Mouse (Mus musculus) limb, embryonic 13.5 days (tissue): ENCODE data around the gene Hexb. TPM values are rescaled to one million over a fixed set of nuclear protein-coding genes. Genes with fewer than 3 reads are reported as not detected.
A peak's percentile ranks its signal among the peaks of the same experiment; 100 is the strongest.

Experiments used
- ATAC-seq: fragments of 200-750 bp; cut with Nextera tagmentation; 2 replicates; pipeline ENCODE4 v1.8.0; 2017; ENCODE audit warnings: low read depth, moderate number of reproducible peaks, moderate TSS enrichment; ENCODE audit not compliant: low FRiP score
- H3K27ac ChIP-seq: fragments of 300-500 bp; sonication (generic); 2 replicates; pipeline ENCODE4 v1.5.1; 2015; ENCODE audit warnings: inconsistent platforms, mild to moderate bottlenecking, moderate library complexity
- H3K27me3 ChIP-seq: fragments of 300-500 bp; sonication (generic); 2 replicates; pipeline ENCODE4 v1.6.1; 2015; ENCODE audit warnings: mild to moderate bottlenecking, inconsistent platforms
- H3K36me3 ChIP-seq: fragments of 300-500 bp; sonication (generic); 2 replicates; pipeline ENCODE4 v1.6.1; 2015; ENCODE audit warnings: inconsistent platforms, mild to moderate bottlenecking, moderate library complexity
- H3K4me1 ChIP-seq: fragments of 300-500 bp; sonication (generic); 2 replicates; pipeline ENCODE4 v1.6.1; 2015; ENCODE audit warnings: inconsistent platforms
- H3K4me2 ChIP-seq: fragments of 300-500 bp; sonication (generic); replicated peaks from 2 replicates; pipeline ENCODE4 v1.6.1; 2015; ENCODE audit warnings: inconsistent platforms, mild to moderate bottlenecking, moderate library complexity
- H3K4me3 ChIP-seq: fragments of 300-500 bp; sonication (generic); 2 replicates; pipeline ENCODE4 v1.5.1; 2015; ENCODE audit warnings: moderate library complexity, mild to moderate bottlenecking, inconsistent platforms
- H3K9ac ChIP-seq: fragments of 300-500 bp; sonication (generic); 2 replicates; pipeline ENCODE4 v1.6.1; 2015; ENCODE audit warnings: mild to moderate bottlenecking, inconsistent platforms
- H3K9me3 ChIP-seq: fragments of 300-500 bp; sonication (generic); 2 replicates; pipeline ENCODE4 v1.6.1; 2016; ENCODE audit warnings: inconsistent platforms
- WGBS: fragments of 180-500 bp; shearing (Covaris S2); methylation state at CpG from one replicate; pipeline ENCODE4 v1.1.7; 2015; 5-methylcytosine and 5-hydroxymethylcytosine counted together
- polyA plus RNA-seq: library from polyadenylated mRNA; unstranded; fragments of >200 nt; fragmentation: Nextera tagmentation; extraction: Ambion mirVana; gene quantifications from 2 replicates; pipeline ENCODE4 v1.2.1, GENCODE M21; 2015

Gene Hexb
- polyA plus RNA-seq, 1 experiment from 2014 or later, result 38.3 TPM

GRCm38 (mm10) chr13:97239343-97240180 lies 41.4 kb upstream of the Hexb start:
- H3K4me2 ChIP-seq, result peak overlapping the region; percentile 93
- no peaks in the 10 kb centered on the region for H3K9me3 ChIP-seq
- H3K4me1 ChIP-seq, result peaks cover 67% of the 10 kb centered on the region
- no peak for ATAC-seq
- H3K9ac ChIP-seq, result no peak overlapping the region
- H3K36me3 ChIP-seq, result no peaks in the 10 kb centered on the region
- 6% methylated on average over 23 of the region's 23 CpGs for WGBS
- H3K27ac ChIP-seq, result peak overlapping the region; percentile 52
- H3K4me3 ChIP-seq, result peak overlapping the region; percentile 93; the same call in 1 of the 2 replicates
- no peaks in the 10 kb centered on the region for H3K27me3 ChIP-seq

GRCm38 (mm10) chr13:97238181-97238981 lies 40.2 kb upstream of the Hexb start:
- 42% methylated on average over 16 of the region's 16 CpGs for WGBS
- Histone ChIP-seq H3K4me1 (peaks cover 59% of the 10 kb centered on the region), H3K27ac (peak overlapping the region; percentile 52; the same call in 1 of the 2 replicates), H3K9me3 (no peaks in the 10 kb centered on the region), H3K27me3 (no peaks in the 10 kb centered on the region), H3K36me3 (no peaks in the 10 kb centered on the region), H3K4me2 (no peak overlapping the region), H3K9ac (no peak overlapping the region), H3K4me3 (no peak overlapping the region)
- no peak for ATAC-seq

GRCm38 (mm10) chr13:97237700-97238099 lies 39.5 kb upstream of the Hexb start:
- ATAC-seq, result no peak
- WGBS, result 50% methylated on average over 3 of the region's 3 CpGs
- H3K27ac ChIP-seq, result no peak overlapping the region
- no peaks in the 10 kb centered on the region for H3K27me3 ChIP-seq
- no peak overlapping the region for H3K4me3 ChIP-seq
- no peaks in the 10 kb centered on the region for H3K9me3 ChIP-seq
- H3K4me2 ChIP-seq, result no peak overlapping the region
- H3K4me1 ChIP-seq, result peaks cover 52% of the 10 kb centered on the region
- H3K9ac ChIP-seq, result no peak overlapping the region
- H3K36me3 ChIP-seq, result no peaks in the 10 kb centered on the region

- WGBS, result 40% methylated on average over 6 of the region's 6 CpGs
- no peak overlapping the region for H3K9ac ChIP-seq
- H3K4me1 ChIP-seq, result peaks cover 44% of the 10 kb centered on the region
- H3K27ac ChIP-seq, result no peak overlapping the region
- H3K4me3 ChIP-seq, result no peak overlapping the region
- no peak overlapping the region for H3K4me2 ChIP-seq
- no peak for ATAC-seq
- no peaks in the 10 kb centered on the region for H3K36me3 ChIP-seq
- no peaks in the 10 kb centered on the region for H3K9me3 ChIP-seq
- H3K27me3 ChIP-seq, result no peaks in the 10 kb centered on the region
Measured at GRCm38 (mm10) chr13:97235911-97236310, 37.8 kb upstream of the Hexb start.

- no peak for ATAC-seq
- no peak overlapping the region for H3K27ac ChIP-seq
- 11% methylated on average over 17 of the region's 17 CpGs for WGBS
Measured at GRCm38 (mm10) chr13:97234785-97235417, 36.7 kb upstream of the Hexb start.

GRCm38 (mm10) chr13:97233092-97233491 lies 34.9 kb upstream of the Hexb start:
- no peak for ATAC-seq
- no peak overlapping the region for H3K4me3 ChIP-seq

More at GRCm38 (mm10) chr13:97234785-97235417, 36.7 kb upstream of the Hexb start:
- Histone ChIP-seq H3K4me3 (peak overlapping the region; percentile 37), H3K36me3 (no peaks in the 10 kb centered on the region), H3K9ac (0 out of 2 replicates have a peak overlapping the region, but pooled peaks have one; percentile 45), H3K4me1 (peaks cover 40% of the 10 kb centered on the region), H3K27me3 (no peaks in the 10 kb centered on the region), H3K9me3 (no peaks in the 10 kb centered on the region), H3K4me2 (peak overlapping the region; percentile 65)

GRCm38 (mm10) chr13:97230101-97230500 lies 31.9 kb upstream of the Hexb start:
- Histone ChIP-seq H3K27ac (no peak overlapping the region), H3K4me3 (no peak overlapping the region), H3K36me3 (no peaks in the 10 kb centered on the region), H3K4me2 (no peak overlapping the region), H3K9ac (no peak overlapping the region), H3K9me3 (peaks cover 8% of the 10 kb centered on the region), H3K27me3 (no peaks in the 10 kb centered on the region), H3K4me1 (peaks cover 10% of the 10 kb centered on the region; the same call in 1 of the 2 replicates)
- ATAC-seq, result no peak
- 66% methylated on average over 3 of the region's 3 CpGs for WGBS

More at GRCm38 (mm10) chr13:97233092-97233491, 34.9 kb upstream of the Hexb start:
- Histone ChIP-seq H3K27me3 (no peaks in the 10 kb centered on the region), H3K4me1 (peaks cover 21% of the 10 kb centered on the region), H3K36me3 (no peaks in the 10 kb centered on the region), H3K9ac (no peak overlapping the region), H3K9me3 (no peaks in the 10 kb centered on the region), H3K27ac (no peak overlapping the region), H3K4me2 (no peak overlapping the region)
- WGBS, result 76% methylated on average over 2 of the region's 2 CpGs

- no peaks in the 10 kb centered on the region for H3K27me3 ChIP-seq
- H3K36me3 ChIP-seq, result no peaks in the 10 kb centered on the region
- no peak overlapping the region for H3K9ac ChIP-seq
- no peak overlapping the region for H3K4me2 ChIP-seq
- no peak overlapping the region for H3K4me3 ChIP-seq
- WGBS, result 90% methylated on average over 3 of the region's 3 CpGs
- H3K9me3 ChIP-seq, result peaks cover 8% of the 10 kb centered on the region
- H3K4me1 ChIP-seq, result peaks cover 18% of the 10 kb centered on the region
- no peak for ATAC-seq
- H3K27ac ChIP-seq, result no peak overlapping the region
Measured at GRCm38 (mm10) chr13:97227795-97228194, 29.6 kb upstream of the Hexb start.

GRCm38 (mm10) chr13:97225130-97225529 lies 27.0 kb upstream of the Hexb start:
- peak overlapping the region; percentile 37 for H3K4me2 ChIP-seq
- H3K27me3 ChIP-seq, result no peaks in the 10 kb centered on the region
- H3K36me3 ChIP-seq, result no peaks in the 10 kb centered on the region
- no peak overlapping the region for H3K9ac ChIP-seq
- peaks cover 8% of the 10 kb centered on the region for H3K9me3 ChIP-seq
- peaks cover 18% of the 10 kb centered on the region for H3K4me1 ChIP-seq
- peak; percentile 59; the same call in 1 of the 2 replicates for ATAC-seq
- H3K4me3 ChIP-seq, result no peak overlapping the region
- WGBS, result 54% methylated on average over 17 of the region's 17 CpGs
- no peak overlapping the region; the same call in 1 of the 2 replicates for H3K27ac ChIP-seq

- H3K4me2 ChIP-seq, result peak overlapping the region; percentile 37
- H3K36me3 ChIP-seq, result no peaks in the 10 kb centered on the region
- 50% methylated on average over 10 of the region's 10 CpGs for WGBS
- H3K4me1 ChIP-seq, result peaks cover 18% of the 10 kb centered on the region
- ATAC-seq, result no peak
- no peaks in the 10 kb centered on the region for H3K27me3 ChIP-seq
- H3K9ac ChIP-seq, result no peak overlapping the region
- no peak overlapping the region for H3K4me3 ChIP-seq
- H3K9me3 ChIP-seq, result peaks cover 8% of the 10 kb centered on the region
- H3K27ac ChIP-seq, result no peak overlapping the region
Measured at GRCm38 (mm10) chr13:97224341-97224982, 26.3 kb upstream of the Hexb start.

- peaks cover 18% of the 10 kb centered on the region for H3K4me1 ChIP-seq
- no peak overlapping the region for H3K4me3 ChIP-seq
- no peak overlapping the region for H3K27ac ChIP-seq
- 49% methylated on average over 8 of the region's 8 CpGs for WGBS
- H3K9me3 ChIP-seq, result peaks cover 8% of the 10 kb centered on the region
- no peak for ATAC-seq
- H3K9ac ChIP-seq, result no peak overlapping the region
- no peaks in the 10 kb centered on the region for H3K27me3 ChIP-seq
- H3K4me2 ChIP-seq, result no peak overlapping the region
- H3K36me3 ChIP-seq, result no peaks in the 10 kb centered on the region
Measured at GRCm38 (mm10) chr13:97223856-97224255, 25.7 kb upstream of the Hexb start.
